Mouse (Mus musculus) cortical plate, adult 2 months (tissue): Measurements from ENCODE around the gene Bak1. TPM values are rescaled to one million over a fixed set of nuclear protein-coding genes. Genes with fewer than 3 reads are reported as not detected.

ENCODE experiments used
- H3K27ac ChIP-seq: fragments of 200-500 bp; 2 replicates; pipeline ENCODE4 v1.5.1; 2012; ENCODE audit warnings: low read length, control low read depth, inconsistent platforms; ENCODE audit not compliant: insufficient read depth
- H3K4me1 ChIP-seq: fragments of 200-500 bp; 2 replicates; pipeline ENCODE4 v1.6.1; 2011; ENCODE audit warnings: low read length; ENCODE audit not compliant: control insufficient read depth, insufficient read depth
- H3K4me3 ChIP-seq: fragments of 200-500 bp; 2 replicates; pipeline ENCODE4 v1.5.1; 2011; ENCODE audit warnings: mild to moderate bottlenecking, low read length, control low read depth; ENCODE audit not compliant: insufficient read depth
- CTCF ChIP-seq: fragments of 200-500 bp; IDR thresholded peaks from 2 replicates; pipeline ENCODE4 v1.5.1; 2011; ENCODE audit warnings: mild to moderate bottlenecking, control low read depth, low read length; ENCODE audit not compliant: insufficient read depth; ENCODE audit errors: extremely low read depth
- POLR2A ChIP-seq: fragments of 200-500 bp; IDR thresholded peaks from 2 replicates; pipeline ENCODE4 v1.6.1; 2011; ENCODE audit warnings: mild to moderate bottlenecking, low read length, control low read depth; ENCODE audit not compliant: insufficient read depth; ENCODE audit errors: extremely low read depth
- polyA plus RNA-seq: library from polyadenylated mRNA; depleted of rRNA; stranded (reverse); fragments of >200 nt; gene quantifications from 2 replicates; pipeline ENCODE4 v1.2.3, GENCODE M21; 2012

The Bak1 gene
- polyA plus RNA-seq, 1 experiment = 19.3 TPM

DNA sequence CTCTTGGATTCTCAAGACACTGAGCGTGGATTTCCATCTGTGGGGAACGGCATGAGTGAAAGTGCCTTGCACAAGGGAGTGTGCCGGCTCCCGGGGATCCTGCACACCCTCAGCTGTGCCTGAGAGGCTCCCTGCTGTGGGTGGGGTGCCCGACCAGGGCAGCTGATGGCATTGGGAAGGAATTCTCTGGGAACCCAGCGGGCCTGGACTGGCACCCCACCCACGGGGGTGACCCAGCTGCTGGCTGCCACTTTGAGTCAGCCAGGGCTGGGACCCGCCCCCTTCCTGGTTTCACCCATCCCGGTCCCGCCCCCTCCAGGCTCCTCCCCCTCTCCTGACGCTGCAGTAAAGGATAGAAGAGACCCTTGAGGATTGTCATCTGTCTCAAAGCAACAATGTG lies 22.7 kb upstream of the Bak1 start:
- TF ChIP-seq CTCF (no peak), POLR2A (no peak)
- Histone ChIP-seq H3K27ac (no peak overlapping the region), H3K4me1 (no peaks in the 10 kb centered on the region), H3K4me3 (no peak overlapping the region)

DNA sequence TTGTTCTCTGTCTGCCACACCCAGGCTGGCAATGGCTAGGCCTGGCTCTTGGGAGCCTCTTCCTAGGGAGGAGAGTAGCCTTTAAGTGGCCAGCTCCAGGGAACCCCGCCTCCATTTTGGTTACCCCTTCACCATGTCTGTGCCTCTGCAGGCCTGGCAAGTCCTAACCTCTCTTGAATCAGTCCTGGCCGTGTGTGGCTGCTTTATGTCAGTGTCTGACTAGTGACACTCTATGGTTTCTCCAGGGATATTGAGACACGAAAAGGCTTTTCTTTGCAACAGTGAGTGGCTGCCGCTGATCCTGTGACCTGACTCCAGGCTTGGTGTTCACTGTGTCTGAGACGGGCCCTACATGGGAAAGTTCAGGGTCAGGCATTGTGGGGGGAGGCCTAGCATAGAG lies 22.0 kb upstream of the Bak1 start:
- no peak overlapping the region for H3K27ac ChIP-seq
- TF ChIP-seq POLR2A (no peak), CTCF (no peak)
- no peaks in the 10 kb centered on the region for H3K4me1 ChIP-seq
- no peak overlapping the region for H3K4me3 ChIP-seq

DNA sequence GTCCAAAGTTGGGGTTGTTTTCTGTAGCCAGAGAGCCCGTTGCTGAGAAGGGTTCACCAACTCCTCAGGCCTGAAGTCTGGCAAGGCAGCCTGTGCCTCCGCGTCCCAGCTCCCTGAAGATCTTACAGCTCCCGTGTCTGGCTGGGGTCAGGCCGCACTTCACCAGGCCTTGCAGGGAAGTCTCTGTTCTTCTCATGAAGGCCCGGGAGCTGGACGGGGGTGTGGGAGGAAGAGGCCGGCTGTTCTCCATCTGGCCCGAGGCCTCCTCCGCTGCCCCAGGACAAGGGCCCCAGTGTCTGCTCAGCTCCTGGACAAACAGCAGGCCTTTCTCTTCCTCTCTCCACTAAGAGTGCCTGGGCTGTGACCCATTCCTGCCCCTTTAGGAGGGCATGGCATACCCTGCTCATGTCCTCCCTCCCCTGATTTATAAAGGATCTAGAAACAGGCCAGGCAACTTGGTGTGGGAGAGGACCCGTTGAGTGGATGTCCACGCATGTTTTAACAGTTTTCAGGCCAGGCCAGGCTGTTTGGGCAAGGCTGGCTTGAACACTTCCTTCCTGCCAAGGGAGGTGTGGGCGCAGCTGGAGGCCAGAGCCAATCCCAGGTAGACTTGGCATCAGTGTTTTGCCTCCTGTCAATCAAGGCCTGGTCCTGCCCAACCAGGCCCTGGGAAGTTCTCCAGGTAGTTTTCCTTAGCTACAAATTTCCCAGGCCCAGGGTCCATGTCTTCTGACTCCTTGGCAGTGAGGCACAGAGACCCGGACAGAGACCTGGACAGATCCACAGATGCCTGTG lies 19.8 kb upstream of the Bak1 start:
- TF ChIP-seq POLR2A (no peak), CTCF (no peak)
- no peak overlapping the region for H3K4me3 ChIP-seq
- no peak overlapping the region for H3K27ac ChIP-seq
- no peaks in the 10 kb centered on the region for H3K4me1 ChIP-seq

DNA sequence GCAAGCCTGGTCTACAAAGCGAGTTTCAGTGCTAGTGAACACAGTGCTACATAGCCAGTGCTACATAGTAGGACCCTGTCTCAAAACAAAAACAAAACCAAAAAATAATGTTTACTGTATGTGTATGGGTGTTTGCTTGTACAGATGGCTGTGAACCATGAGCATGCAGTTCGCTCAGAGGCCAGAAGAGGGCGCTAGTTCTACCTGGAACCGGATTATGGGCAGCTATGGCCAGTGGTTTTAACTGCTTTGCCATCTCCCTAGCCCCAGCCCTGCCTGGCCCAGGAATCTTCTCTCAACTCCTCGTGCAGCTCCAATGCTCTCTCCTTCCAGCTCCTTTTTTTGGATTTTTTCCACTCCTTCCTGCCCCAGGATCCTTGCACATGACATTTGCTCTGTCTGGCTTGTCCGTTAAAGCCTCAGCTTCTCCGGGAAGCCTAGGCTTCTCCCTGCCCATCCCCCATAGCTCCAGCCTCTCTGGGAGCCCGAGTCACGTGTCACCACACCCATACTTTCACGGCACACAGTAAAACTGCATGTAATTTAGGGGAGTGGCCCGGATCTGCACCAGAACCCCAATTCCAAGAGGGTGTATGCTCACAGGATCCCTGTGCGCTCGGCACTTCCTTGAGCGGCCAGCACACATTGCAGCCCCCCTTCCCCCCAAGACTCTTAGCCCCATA lies 19.1 kb upstream of the Bak1 start:
- no peak overlapping the region for H3K4me3 ChIP-seq
- peak; percentile 25; the same call in 1 of the 2 replicates for TF ChIP-seq CTCF
- no peak for TF ChIP-seq POLR2A
- no peaks in the 10 kb centered on the region for H3K4me1 ChIP-seq
- no peak overlapping the region for H3K27ac ChIP-seq

DNA sequence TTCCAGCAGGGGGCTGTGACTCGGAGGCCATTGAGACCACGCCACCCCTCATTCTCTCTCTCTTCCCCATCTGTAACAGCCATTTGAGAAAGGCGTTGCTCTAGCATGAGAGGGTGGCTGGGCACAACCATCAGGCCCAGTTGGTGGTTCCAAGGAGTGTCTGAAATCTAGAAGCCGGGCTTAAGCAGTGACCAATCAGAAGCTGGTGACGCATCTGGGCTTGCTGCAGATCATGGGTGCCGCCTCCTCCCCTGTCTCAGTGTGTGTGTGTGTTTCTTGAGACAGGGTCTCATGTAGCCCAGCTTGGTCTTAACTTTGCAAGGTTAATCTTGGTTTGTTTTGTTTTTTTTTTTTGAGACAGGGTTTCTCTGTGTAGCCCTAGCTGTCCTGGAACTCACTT lies 16.4 kb upstream of the Bak1 start:
- H3K4me1 ChIP-seq = no peaks in the 10 kb centered on the region
- TF ChIP-seq POLR2A (no peak), CTCF (no peak)
- H3K4me3 ChIP-seq = no peak overlapping the region
- H3K27ac ChIP-seq = no peak overlapping the region

DNA sequence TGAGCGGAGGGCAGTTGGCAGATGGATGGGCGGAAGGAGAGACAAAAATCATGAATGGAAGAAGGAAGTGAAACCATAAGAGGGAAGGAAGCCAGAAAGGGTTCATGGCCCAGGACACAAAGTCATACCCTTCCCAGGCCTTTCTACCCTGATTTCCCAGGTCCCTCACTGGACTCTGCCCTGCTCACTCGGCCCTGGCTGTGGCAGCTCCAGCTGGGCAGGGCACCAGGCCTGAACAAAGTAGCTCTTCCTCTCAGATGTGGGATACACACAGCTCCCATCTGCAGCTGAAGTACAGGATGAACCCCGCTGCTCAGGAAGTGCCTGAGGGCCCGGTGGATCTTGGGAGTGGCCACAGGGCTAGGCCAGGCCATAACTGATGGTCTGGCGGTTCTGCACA lies 14.0 kb upstream of the Bak1 start:
- no peak for TF ChIP-seq CTCF
- no peak for TF ChIP-seq POLR2A
- Histone ChIP-seq H3K27ac (no peak overlapping the region), H3K4me3 (no peak overlapping the region), H3K4me1 (no peaks in the 10 kb centered on the region)

DNA sequence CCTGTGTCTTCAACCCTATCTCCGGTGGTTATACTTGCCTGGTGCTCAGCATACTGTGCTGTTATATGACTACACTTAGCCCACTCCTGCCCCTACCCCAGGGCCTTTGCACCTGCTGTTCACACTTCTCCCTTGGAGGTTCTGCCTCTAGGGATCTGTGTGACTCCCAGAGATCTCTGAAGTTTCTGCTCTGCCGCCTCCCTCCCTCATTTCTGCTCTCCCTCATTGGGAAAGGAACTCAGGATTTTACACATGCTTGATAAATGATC lies 12.9 kb upstream of the Bak1 start:
- TF ChIP-seq POLR2A = no peak
- no peak for TF ChIP-seq CTCF
- Histone ChIP-seq H3K4me1 (no peaks in the 10 kb centered on the region), H3K27ac (no peak overlapping the region), H3K4me3 (no peak overlapping the region)

DNA sequence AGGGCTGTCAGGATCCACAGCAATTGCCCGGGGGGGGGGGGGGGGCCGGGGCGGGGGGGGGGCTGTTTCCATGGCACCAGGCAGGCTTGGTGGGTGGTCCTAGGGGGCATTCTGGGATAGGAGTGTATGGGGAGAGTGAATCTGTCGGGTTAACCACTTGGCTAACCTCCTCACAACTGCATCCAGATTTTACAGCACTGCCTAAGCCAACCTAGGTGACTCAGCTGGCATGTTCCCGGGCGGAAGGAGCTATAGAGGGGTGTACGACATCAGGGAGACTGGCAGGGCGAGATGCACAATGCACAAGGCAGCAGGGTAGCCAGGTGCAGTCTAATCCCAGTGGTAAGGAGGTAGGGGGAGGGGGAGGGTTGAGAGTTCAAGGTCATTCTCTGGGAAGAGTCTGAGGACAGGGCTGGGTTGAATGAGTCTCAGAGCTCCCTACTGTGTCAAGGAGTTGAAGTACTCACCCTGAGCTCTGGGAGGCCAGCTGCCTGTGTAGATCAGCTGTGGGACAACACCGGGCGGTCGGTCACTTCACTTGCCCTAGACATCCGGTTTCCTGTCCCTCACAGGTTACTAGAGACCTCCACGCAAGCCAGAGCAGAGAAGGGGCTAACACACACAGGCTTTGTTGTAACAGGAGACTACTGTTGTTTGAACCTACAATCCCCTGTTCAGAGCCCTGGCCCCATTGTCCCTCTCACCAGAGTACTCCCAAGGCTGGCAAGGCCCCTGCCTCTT lies 12.4 kb upstream of the Bak1 start:
- H3K4me1 ChIP-seq = no peaks in the 10 kb centered on the region
- H3K27ac ChIP-seq = no peak overlapping the region
- H3K4me3 ChIP-seq = no peak overlapping the region
- TF ChIP-seq CTCF (no peak), POLR2A (no peak)

DNA sequence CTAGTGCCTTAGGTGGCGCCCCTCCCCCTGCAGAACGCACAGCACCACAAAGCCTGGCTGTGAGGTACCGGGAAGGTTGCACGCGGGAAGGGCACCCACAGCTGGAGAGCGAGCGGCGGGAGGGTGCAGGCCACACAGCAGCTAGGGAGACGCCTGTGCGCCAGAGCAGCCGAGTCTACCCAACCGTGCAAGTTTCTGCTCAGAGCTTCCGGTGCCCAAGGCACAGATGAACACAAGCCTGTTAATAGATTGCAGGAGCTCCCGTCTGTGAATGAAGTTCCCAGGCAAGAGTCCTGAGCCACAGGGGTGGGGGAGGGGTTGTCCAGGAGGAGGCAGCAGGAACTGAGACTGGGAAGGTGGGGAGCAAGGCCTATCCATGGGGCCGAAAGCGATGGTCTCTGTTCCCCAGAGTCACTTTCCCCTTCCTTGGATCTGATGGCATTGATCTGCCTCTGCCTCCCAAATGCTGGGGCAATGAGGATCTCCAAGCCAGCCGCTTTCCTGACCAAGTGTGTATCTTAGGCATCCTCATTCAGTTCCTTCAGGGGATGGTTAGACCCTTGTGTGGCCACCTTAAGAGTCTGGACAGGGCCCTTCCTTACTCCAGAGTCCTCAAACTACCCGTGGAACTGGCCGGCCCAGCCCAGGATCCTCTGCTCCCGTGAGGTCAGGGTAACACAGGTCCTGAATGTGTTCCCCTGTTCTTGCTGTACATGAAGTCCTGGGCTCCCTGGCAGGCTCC lies 11.7 kb upstream of the Bak1 start:
- H3K4me3 ChIP-seq = no peak overlapping the region
- TF ChIP-seq CTCF (no peak), POLR2A (no peak)
- H3K27ac ChIP-seq = no peak overlapping the region
- H3K4me1 ChIP-seq = no peaks in the 10 kb centered on the region
